Mouse (Mus musculus): ENCODE data around the gene Dync1li1. TPM values are rescaled to one million over a fixed set of nuclear protein-coding genes. Genes with fewer than 3 reads are reported as not detected.

Gene Dync1li1
- total and polyA plus RNA-seq, 3 experiments, result 38.1 to 57.0 (median 43.6) TPM

GRCm38 (mm10) chr9:114688953-114689407 lies 390 bp downstream of the Dync1li1 start:
- Histone ChIP-seq H3K36me3 (replicated peaks in 1 of 2; ENCODE audit: control insufficient read depth in 1 of 2, insufficient read depth in 1 of 2, low read length in 1 of 2) (peaks cover 11 to 26% of the 10 kb centered on the region in 2 experiments), H3K9ac (ENCODE audit: insufficient read depth, low read depth) (peak overlapping the region; percentile 86), H3K27me3 (replicated peaks) (no peaks in the 10 kb centered on the region), H3K9me3 (replicated peaks; ENCODE audit: low read length) (no peaks in the 10 kb centered on the region), H3K27ac (ENCODE audit: insufficient read depth, low read depth) (peak overlapping the region; percentile 49), H3K4me1 (ENCODE audit: control insufficient read depth in 1 of 2, insufficient read depth in 2 of 2) (peaks cover 5 to 25% of the 10 kb centered on the region in 2 experiments; a peak in 3 of 4 replicates), H3K4me2 (ENCODE audit: insufficient read depth, low read depth, poor library complexity, severe bottlenecking) (peak overlapping the region; percentile 56), H3K79me2 (replicated peaks; ENCODE audit: control insufficient read depth, extremely low read depth, insufficient read depth, poor library complexity, severe bottlenecking) (peaks cover 18% of the 10 kb centered on the region), H3K4me3 (replicated peaks in 1 of 3; ENCODE audit: low read depth in 2 of 3, low read length in 2 of 3, poor library complexity in 1 of 3) (peak overlapping the region; percentile 77 to 99 (median 83))
- in situ Hi-C loops (cut with MboI; ENCODE audit: low pct_ligation_motif_present, low pct_unique_long_range_greater_than_20kb, low sequenced_read_pairs), result no loop called here
- no peak for DNase-seq (ENCODE audit: extremely low read depth)
- TF ChIP-seq POLR2AphosphoS2 (IDR thresholded peaks at IDR 0.05; ENCODE audit: low read depth, low read length) (no peak), MAFK (IDR thresholded peaks at IDR 0.05; ENCODE audit: insufficient replicate concordance, low read length) (no peak), ZC3H11A (IDR thresholded peaks at IDR 0.05; ENCODE audit: low read depth, low read length) (no peak), RAD21 (IDR thresholded peaks at IDR 0.05; ENCODE audit: low read depth, low read length) (no peak), MXI1 (IDR thresholded peaks at IDR 0.05; ENCODE audit: low read depth, low read length) (peak; percentile 10; the same call in 1 of the 2 replicates), EP300 (IDR thresholded peaks at IDR 0.05; ENCODE audit: low read length) (no peak), USF2 (conservative IDR thresholded peaks at IDR 0.05; ENCODE audit: low read depth, low read length) (no peak), UBTF (IDR thresholded peaks at IDR 0.05; ENCODE audit: low read depth, low read length) (0 out of 2 replicates have a peak, but pooled peaks have one; percentile 32), ZKSCAN1 (IDR thresholded peaks at IDR 0.05; ENCODE audit: borderline replicate concordance, low read depth, low read length) (no peak), TBP (conservative IDR thresholded peaks at IDR 0.05; ENCODE audit: low read depth, low read length) (no peak), SMC3 (IDR thresholded peaks at IDR 0.05; ENCODE audit: low read depth, low read length) (no peak)
- dilution Hi-C loops (cut with MboI; ENCODE audit: extremely low pct_ligation_motif_present, extremely low pct_unique_long_range_greater_than_20kb, low sequenced_read_pairs), result no loop called here

DNA sequence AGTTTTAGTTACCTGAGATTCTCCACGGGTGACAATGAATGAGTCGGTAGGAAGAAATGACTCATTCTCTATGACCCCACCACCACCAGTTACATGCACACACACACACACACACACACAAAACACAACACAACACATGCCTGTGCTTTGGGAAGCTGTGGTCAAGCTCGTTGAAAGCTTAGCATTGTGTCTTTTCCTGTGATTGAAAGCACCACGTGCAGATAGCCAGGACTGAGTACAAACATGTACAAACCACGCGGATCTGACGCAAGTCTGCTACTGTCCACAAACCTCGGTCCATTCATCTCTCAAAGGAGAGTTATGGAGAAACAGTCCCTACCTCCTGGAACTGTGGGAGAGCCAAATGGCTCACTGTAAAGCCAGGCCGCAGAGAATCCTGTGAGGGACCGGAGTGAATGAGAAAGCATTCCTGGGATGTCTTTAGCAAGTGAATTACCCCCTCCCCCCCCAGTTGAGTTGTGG lies 1.6 kb downstream of the Dync1li1 start:
- Histone ChIP-seq H3K4me2 (ENCODE audit: insufficient read depth, low read depth, poor library complexity, severe bottlenecking) (peak overlapping the region; percentile 56), H3K9ac (ENCODE audit: insufficient read depth, low read depth) (no peak overlapping the region), H3K4me1 (ENCODE audit: control insufficient read depth in 1 of 2, insufficient read depth in 2 of 2) (peaks cover 5 to 33% of the 10 kb centered on the region in 2 experiments; a peak in 3 of 4 replicates), H3K27me3 (replicated peaks) (no peaks in the 10 kb centered on the region), H3K36me3 (replicated peaks in 1 of 2; ENCODE audit: control insufficient read depth in 1 of 2, insufficient read depth in 1 of 2, low read length in 1 of 2) (peaks cover 12 to 37% of the 10 kb centered on the region in 2 experiments), H3K4me3 (replicated peaks in 1 of 3; ENCODE audit: low read depth in 2 of 3, low read length in 2 of 3, poor library complexity in 1 of 3) (peak overlapping the region; percentile 10 to 83 (median 77)), H3K27ac (ENCODE audit: insufficient read depth, low read depth) (no peak overlapping the region), H3K79me2 (replicated peaks; ENCODE audit: control insufficient read depth, extremely low read depth, insufficient read depth, poor library complexity, severe bottlenecking) (peaks cover 19% of the 10 kb centered on the region), H3K9me3 (replicated peaks; ENCODE audit: low read length) (no peaks in the 10 kb centered on the region)
- DNase-seq (ENCODE audit: extremely low read depth), result peak; percentile 24
- dilution Hi-C loops (cut with MboI; ENCODE audit: extremely low pct_ligation_motif_present, extremely low pct_unique_long_range_greater_than_20kb, low sequenced_read_pairs), result no loop called here
- no peak for TF ChIP-seq ELF1 (IDR thresholded peaks at IDR 0.05; ENCODE audit: low read depth, low read length)
- TF ChIP-seq IRF4 (IDR thresholded peaks at IDR 0.05; ENCODE audit: low read depth, low read length), result no peak
- no peak for TF ChIP-seq USF1 (IDR thresholded peaks at IDR 0.05; ENCODE audit: low read depth, low read length)
- TF ChIP-seq JUND (conservative IDR thresholded peaks at IDR 0.05; ENCODE audit: low read depth, low read length), result peak; percentile 81
- no peak for TF ChIP-seq CHD2 (IDR thresholded peaks at IDR 0.05; ENCODE audit: low read length)
- TF ChIP-seq MAX (IDR thresholded peaks at IDR 0.05; ENCODE audit: low read length), result peak; percentile 76
- no peak for TF ChIP-seq POLR2A (IDR thresholded peaks at IDR 0.05; ENCODE audit: low read depth, low read length)
- TF ChIP-seq MXI1 (IDR thresholded peaks at IDR 0.05; ENCODE audit: low read depth, low read length), result peak; percentile 77; the same call in 1 of the 2 replicates
- no peak for TF ChIP-seq NELFE (IDR thresholded peaks at IDR 0.05; ENCODE audit: low read depth, low read length)
- TF ChIP-seq JUN (IDR thresholded peaks at IDR 0.05; ENCODE audit: insufficient read depth, low read depth, low read length), result peak; percentile 61
- peak; percentile 84; the same call in 1 of the 2 replicates for TF ChIP-seq MYC (IDR thresholded peaks at IDR 0.05; ENCODE audit: low read depth, low read length)
- no peak for TF ChIP-seq MAZ (IDR thresholded peaks at IDR 0.05; ENCODE audit: low read depth, low read length)
- TF ChIP-seq BHLHE40 (IDR thresholded peaks at IDR 0.05; ENCODE audit: low read depth, low read length), result peak; percentile 51
- TF ChIP-seq MAFK (IDR thresholded peaks at IDR 0.05; ENCODE audit: insufficient replicate concordance, low read length), result no peak
- in situ Hi-C loops (cut with MboI; ENCODE audit: low pct_ligation_motif_present, low pct_unique_long_range_greater_than_20kb, low sequenced_read_pairs), result no loop called here

Measured in CH12.LX (cell line).